Mouse (Mus musculus): ENCODE data around the gene Wdr82. TPM values are rescaled to one million over a fixed set of nuclear protein-coding genes. Genes with fewer than 3 reads are reported as not detected.
A peak's percentile ranks its signal among the peaks of the same experiment; 100 is the strongest.

Wdr82 gene
- polyA plus RNA-seq, 1 experiment from 2014 or later, result 22.3 TPM

GRCm38 (mm10) chr9:106210853-106211609, 40.3 kb downstream of the Wdr82 start:
- ATAC-seq (ENCODE audit: insufficient number of reproducible peaks, low FRiP score, low TSS enrichment, low read depth), result no peak

DNA sequence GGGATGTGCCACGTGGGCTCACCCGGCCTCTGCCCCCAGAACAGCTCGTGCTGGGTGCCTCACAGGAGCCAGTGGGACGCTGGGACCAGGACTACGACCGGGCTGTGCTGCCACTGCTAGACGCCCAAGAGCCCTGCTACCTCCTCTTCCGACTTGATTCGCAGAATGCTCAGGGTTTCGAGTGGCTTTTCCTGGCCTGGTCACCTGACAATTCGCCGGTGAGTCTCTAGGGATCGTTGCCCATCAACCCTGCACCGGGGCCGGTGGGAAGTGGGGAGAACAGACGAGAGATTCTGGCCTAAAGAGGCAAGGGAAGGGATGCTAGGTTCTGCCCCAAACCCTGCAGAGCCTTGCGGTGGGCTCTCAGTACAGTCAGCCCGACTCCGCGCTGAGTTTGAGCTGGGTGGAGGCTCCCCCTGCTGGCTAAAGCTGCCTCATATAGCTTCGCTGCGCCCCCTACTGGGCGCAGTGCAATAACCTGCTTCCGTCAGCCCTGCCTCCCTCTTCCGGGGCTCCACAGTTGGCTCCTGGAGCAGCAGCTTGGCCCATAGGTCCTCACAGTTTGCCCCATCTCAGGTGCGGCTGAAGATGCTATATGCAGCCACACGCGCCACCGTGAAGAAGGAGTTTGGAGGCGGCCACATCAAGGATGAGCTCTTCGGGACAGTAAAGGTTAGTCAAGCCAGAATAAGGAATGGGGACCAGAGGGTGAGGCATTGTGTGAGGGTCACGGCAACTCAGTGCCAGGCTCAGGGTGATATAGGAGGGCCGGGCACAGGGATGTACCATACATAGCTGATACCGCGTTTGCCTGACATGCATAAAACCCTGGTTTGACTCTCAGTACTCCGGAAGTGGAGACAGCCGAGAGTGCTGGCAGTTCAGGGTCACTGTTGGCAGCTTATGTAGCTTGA, 41.2 kb downstream of the Wdr82 start:
- H3K4me1 ChIP-seq, result peaks cover 11% of the 10 kb centered on the region
- peak overlapping the region; percentile 52 for H3K27ac ChIP-seq (replicated peaks)
- 21% methylated on average over 37 of the region's 37 CpGs for WGBS
- peaks cover 38% of the 10 kb centered on the region for H3K36me3 ChIP-seq
- H3K4me2 ChIP-seq (replicated peaks), result peak overlapping the region; percentile 52
- peak; percentile 80 for ATAC-seq (ENCODE audit: insufficient number of reproducible peaks, low FRiP score, low TSS enrichment, low read depth)
- no peaks in the 10 kb centered on the region for H3K27me3 ChIP-seq
- peak overlapping the region; percentile 33 for H3K4me3 ChIP-seq (replicated peaks)
- peak overlapping the region; percentile 24; the same call in 1 of the 2 replicates for H3K9ac ChIP-seq
- no peaks in the 10 kb centered on the region for H3K9me3 ChIP-seq (replicated peaks)

More at GRCm38 (mm10) chr9:106210853-106211609, 40.3 kb downstream of the Wdr82 start:
- no peaks in the 10 kb centered on the region for H3K9me3 ChIP-seq (replicated peaks)
- peaks cover 13% of the 10 kb centered on the region for H3K4me1 ChIP-seq
- H3K27ac ChIP-seq (replicated peaks), result peak overlapping the region; percentile 52
- H3K9ac ChIP-seq, result no peak overlapping the region
- H3K4me2 ChIP-seq (replicated peaks), result peak overlapping the region; percentile 52
- H3K36me3 ChIP-seq, result peaks cover 38% of the 10 kb centered on the region
- peak overlapping the region; percentile 33; the same call in 1 of the 2 replicates for H3K4me3 ChIP-seq (replicated peaks)
- 59% methylated on average over 9 of the region's 9 CpGs for WGBS
- no peaks in the 10 kb centered on the region for H3K27me3 ChIP-seq

DNA sequence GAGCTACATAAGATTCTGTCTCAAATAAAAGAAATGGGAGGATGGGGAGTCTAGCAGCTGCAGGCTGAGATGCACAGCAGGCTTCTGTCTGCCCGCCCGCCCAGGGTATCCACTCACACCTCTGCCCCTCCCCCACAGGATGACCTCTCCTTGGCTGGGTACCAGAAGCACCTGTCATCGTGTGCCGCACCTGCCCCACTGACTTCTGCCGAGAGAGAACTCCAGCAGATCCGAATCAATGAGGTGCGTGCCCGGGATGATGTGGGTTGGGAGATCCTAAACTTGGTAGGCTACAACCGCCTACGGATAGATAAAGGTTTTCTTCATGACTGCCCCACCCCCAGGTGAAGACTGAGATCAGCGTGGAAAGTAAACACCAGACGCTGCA, 41.9 kb downstream of the Wdr82 start:
- Histone ChIP-seq H3K4me3 (replicated peaks) (no peak overlapping the region), H3K27me3 (no peaks in the 10 kb centered on the region), H3K9me3 (replicated peaks) (no peaks in the 10 kb centered on the region), H3K4me2 (replicated peaks) (no peak overlapping the region), H3K9ac (no peak overlapping the region), H3K27ac (replicated peaks) (no peak overlapping the region), H3K36me3 (peaks cover 38% of the 10 kb centered on the region), H3K4me1 (peaks cover 11% of the 10 kb centered on the region)
- 84% methylated on average over 12 of the region's 12 CpGs for WGBS
- no peak for ATAC-seq (ENCODE audit: insufficient number of reproducible peaks, low FRiP score, low TSS enrichment, low read depth)

- ATAC-seq (ENCODE audit: insufficient number of reproducible peaks, low FRiP score, low TSS enrichment, low read depth), result no peak
- H3K4me3 ChIP-seq (replicated peaks), result no peak overlapping the region
- peaks cover 33% of the 10 kb centered on the region for H3K36me3 ChIP-seq
- WGBS, result 84% methylated on average over 6 of the region's 6 CpGs
- no peaks in the 10 kb centered on the region for H3K9me3 ChIP-seq (replicated peaks)
- no peak overlapping the region for H3K9ac ChIP-seq
- peaks cover 11% of the 10 kb centered on the region for H3K4me1 ChIP-seq
- no peak overlapping the region for H3K4me2 ChIP-seq (replicated peaks)
- H3K27ac ChIP-seq (replicated peaks), result no peak overlapping the region
- H3K27me3 ChIP-seq, result no peaks in the 10 kb centered on the region
Observed at GRCm38 (mm10) chr9:106215341-106216125, 44.8 kb downstream of the Wdr82 start.

DNA sequence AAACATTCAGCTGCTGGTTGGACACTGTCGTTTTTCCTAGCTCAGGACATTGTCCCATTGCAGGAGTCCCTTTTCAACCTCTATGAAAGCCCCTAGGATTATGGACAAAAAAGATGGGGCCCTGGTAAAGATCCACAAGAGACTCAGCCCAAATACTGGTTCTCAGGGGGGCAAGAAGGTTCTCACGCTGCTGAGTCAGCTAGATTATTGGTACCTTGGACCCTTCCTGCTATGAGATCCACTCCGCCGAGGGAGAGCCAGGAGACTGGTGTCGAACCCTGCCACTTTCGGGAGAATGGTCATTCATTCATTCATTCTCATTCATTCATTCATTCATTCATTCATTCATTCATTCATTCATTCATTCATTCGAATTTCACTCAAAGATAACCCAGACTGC, 46.2 kb downstream of the Wdr82 start:
- Histone ChIP-seq H3K27me3 (no peaks in the 10 kb centered on the region), H3K4me3 (replicated peaks) (no peak overlapping the region), H3K9me3 (replicated peaks) (no peaks in the 10 kb centered on the region), H3K27ac (replicated peaks) (no peak overlapping the region), H3K9ac (no peak overlapping the region), H3K4me2 (replicated peaks) (no peak overlapping the region), H3K4me1 (peaks cover 2% of the 10 kb centered on the region; the same call in 1 of the 2 replicates), H3K36me3 (peaks cover 33% of the 10 kb centered on the region)
- ATAC-seq (ENCODE audit: insufficient number of reproducible peaks, low FRiP score, low TSS enrichment, low read depth), result no peak
- WGBS, result 86% methylated on average over 7 of the region's 7 CpGs

DNA sequence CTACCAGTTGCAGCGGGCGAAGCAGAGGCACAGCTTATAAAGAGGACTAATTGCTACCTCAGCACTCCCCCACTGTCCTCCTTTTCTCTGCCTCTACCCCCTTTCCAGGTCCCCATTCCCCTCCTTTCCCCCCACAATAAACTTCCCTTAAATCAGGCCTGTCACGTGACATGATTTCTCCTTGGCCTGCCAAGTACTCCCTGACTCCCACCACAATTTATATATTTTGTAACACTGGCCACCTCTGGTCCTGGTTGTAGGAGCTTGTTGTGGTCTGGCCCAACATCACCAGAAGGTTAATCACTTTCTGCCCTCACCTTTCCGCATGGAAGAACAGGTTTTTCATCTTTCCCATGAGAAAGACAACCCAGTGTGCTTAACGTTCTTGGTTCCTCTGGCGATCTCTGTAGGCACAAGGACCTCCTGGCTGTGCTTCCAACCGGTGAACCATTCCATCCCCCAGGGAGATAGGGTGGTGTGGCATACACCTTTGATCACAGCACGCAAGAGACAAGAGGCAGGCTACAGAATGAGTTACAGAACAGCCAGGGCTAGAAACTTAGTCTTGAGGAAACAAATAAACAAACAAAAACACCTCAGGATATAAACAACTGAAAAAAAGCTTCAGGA, 50.3 kb downstream of the Wdr82 start:
- no peaks in the 10 kb centered on the region for H3K9me3 ChIP-seq (replicated peaks)
- ATAC-seq (ENCODE audit: insufficient number of reproducible peaks, low FRiP score, low TSS enrichment, low read depth), result no peak
- H3K4me2 ChIP-seq (replicated peaks), result no peak overlapping the region
- H3K27ac ChIP-seq (replicated peaks), result no peak overlapping the region
- no peak overlapping the region for H3K9ac ChIP-seq
- no peak overlapping the region for H3K4me3 ChIP-seq (replicated peaks)
- H3K36me3 ChIP-seq, result no peaks in the 10 kb centered on the region
- peaks cover 7% of the 10 kb centered on the region; the same call in 1 of the 2 replicates for H3K27me3 ChIP-seq
- WGBS, result 59% methylated on average over 8 of the region's 8 CpGs
- H3K4me1 ChIP-seq, result peaks cover 4% of the 10 kb centered on the region

DNA sequence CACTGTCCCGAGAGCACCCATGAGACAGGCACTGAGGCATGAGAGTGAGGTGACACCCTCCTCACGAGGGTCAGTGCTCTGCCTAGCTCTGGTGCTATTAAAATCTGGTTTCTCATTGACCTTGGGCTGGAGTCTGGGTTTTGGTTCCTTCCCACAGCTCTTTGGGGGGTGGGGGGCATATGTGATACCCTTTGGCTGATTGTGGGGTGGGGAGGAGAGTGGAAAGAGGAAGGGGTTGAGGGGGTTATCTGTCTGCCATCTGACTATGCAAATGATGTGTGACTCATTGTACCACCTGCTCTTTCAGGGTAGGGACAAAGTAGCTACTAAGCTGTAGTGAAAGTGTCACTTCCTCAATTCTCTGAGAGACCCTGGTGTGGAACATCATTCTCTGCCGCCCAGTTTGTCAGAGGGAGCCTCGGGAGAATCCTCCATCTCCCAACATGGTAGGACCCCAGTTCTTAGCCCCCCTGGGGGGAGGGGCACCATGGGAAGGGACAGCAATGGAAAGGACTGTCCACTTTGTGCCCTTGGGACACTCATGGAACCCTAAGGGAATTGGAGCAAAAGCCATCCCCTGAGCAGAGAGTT, 51.6 kb downstream of the Wdr82 start, which contains the start of gene Tlr9:
Tlr9 (plus strand) TSS at position 338 of the 591 bp plus-strand sequence.
- no peak within 1 kb of the TSS for H3K4me3 ChIP-seq (replicated peaks)
- 76% methylated on average over 4 of the region's 4 CpGs for WGBS
- H3K9me3 ChIP-seq (replicated peaks), result no peaks in the 10 kb centered on the region
- no peak within 1 kb of the TSS for H3K27ac ChIP-seq (replicated peaks)
- peaks cover 7% of the 10 kb centered on the region; the same call in 1 of the 2 replicates for H3K27me3 ChIP-seq
- ATAC-seq (ENCODE audit: insufficient number of reproducible peaks, low FRiP score, low TSS enrichment, low read depth), result no peak
- peaks cover 10% of the 10 kb centered on the region for H3K4me1 ChIP-seq
- H3K36me3 ChIP-seq, result no peaks in the 10 kb centered on the region
- H3K4me2 ChIP-seq (replicated peaks), result no peak within 1 kb of the TSS
- H3K9ac ChIP-seq, result no peak within 1 kb of the TSS

GRCm38 (mm10) chr9:106222994-106223393, 52.3 kb downstream of the Wdr82 start:
- Histone ChIP-seq H3K27me3 (peaks cover 7% of the 10 kb centered on the region; the same call in 1 of the 2 replicates), H3K9me3 (replicated peaks) (no peaks in the 10 kb centered on the region), H3K36me3 (no peaks in the 10 kb centered on the region), H3K4me3 (replicated peaks) (no peak overlapping the region), H3K4me1 (peaks cover 13% of the 10 kb centered on the region), H3K9ac (no peak overlapping the region), H3K27ac (replicated peaks) (no peak overlapping the region), H3K4me2 (replicated peaks) (no peak overlapping the region)
- no peak for ATAC-seq (ENCODE audit: insufficient number of reproducible peaks, low FRiP score, low TSS enrichment, low read depth)
- WGBS, result 82% methylated on average over 4 of the region's 4 CpGs

DNA sequence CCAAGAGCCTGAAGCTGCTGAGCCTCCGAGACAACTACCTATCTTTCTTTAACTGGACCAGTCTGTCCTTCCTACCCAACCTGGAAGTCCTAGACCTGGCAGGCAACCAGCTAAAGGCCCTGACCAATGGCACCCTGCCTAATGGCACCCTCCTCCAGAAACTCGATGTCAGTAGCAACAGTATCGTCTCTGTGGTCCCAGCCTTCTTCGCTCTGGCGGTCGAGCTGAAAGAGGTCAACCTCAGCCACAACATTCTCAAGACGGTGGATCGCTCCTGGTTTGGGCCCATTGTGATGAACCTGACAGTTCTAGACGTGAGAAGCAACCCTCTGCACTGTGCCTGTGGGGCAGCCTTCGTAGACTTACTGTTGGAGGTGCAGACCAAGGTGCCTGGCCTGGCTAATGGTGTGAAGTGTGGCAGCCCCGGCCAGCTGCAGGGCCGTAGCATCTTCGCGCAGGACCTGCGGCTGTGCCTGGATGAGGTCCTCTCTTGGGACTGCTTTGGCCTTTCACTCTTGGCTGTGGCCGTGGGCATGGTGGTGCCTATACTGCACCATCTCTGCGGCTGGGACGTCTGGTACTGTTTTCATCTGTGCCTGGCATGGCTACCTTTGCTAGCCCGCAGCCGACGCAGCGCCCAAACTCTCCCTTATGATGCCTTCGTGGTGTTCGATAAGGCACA, 54.9 kb downstream of the Wdr82 start:
- Histone ChIP-seq H3K4me2 (replicated peaks) (peak overlapping the region; percentile 76), H3K9ac (no peak overlapping the region; the same call in 1 of the 2 replicates), H3K27me3 (peaks cover 7% of the 10 kb centered on the region; the same call in 1 of the 2 replicates), H3K36me3 (no peaks in the 10 kb centered on the region), H3K4me1 (peaks cover 14% of the 10 kb centered on the region), H3K27ac (replicated peaks) (no peak overlapping the region), H3K9me3 (replicated peaks) (no peaks in the 10 kb centered on the region), H3K4me3 (replicated peaks) (peak overlapping the region; percentile 41)
- 62% methylated on average over 24 of the region's 24 CpGs for WGBS
- ATAC-seq (ENCODE audit: insufficient number of reproducible peaks, low FRiP score, low TSS enrichment, low read depth), result no peak
